Mouse (Mus musculus): ENCODE data around the gene Areg. TPM values are rescaled to one million over a fixed set of nuclear protein-coding genes. Genes with fewer than 3 reads are reported as not detected.

Areg gene
- polyA plus RNA-seq (2012; rRNA removed), result 0.10 and 0.11 TPM in 2 replicates

DNA sequence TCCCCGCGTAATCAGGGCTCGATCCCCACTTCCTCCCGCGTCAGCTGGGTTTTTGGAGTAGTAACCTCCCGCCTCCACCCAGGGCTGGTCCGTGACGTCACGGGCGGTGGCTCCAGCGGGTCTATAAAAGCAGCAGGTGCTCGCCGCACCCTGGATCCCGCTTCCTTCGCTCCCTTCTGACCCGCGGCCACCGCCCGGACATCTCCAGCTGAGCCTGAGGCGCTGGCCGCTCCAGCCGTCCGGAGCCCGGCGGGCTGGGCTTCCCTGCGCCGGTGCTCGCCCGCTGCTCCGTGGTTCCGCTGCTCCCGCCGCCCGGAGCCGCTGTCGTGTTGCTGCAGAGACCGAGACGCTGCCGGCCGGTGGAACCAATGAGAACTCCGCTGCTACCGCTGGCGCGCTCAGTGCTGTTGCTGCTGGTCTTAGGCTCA, at the start of gene Areg:
Areg (plus strand) TSS at position 154 of the 428 bp plus-strand sequence.
- no peak within 1 kb of the TSS for H3K27ac ChIP-seq (ENCODE audit: insufficient read depth, low read length)
- no peak for TF ChIP-seq POLR2A (IDR thresholded peaks at IDR 0.05; ENCODE audit: extremely low read depth, insufficient read depth, low read length)
- no peak for TF ChIP-seq CTCF (IDR thresholded peaks at IDR 0.05; ENCODE audit: extremely low read depth, insufficient read depth, low read length)

DNA sequence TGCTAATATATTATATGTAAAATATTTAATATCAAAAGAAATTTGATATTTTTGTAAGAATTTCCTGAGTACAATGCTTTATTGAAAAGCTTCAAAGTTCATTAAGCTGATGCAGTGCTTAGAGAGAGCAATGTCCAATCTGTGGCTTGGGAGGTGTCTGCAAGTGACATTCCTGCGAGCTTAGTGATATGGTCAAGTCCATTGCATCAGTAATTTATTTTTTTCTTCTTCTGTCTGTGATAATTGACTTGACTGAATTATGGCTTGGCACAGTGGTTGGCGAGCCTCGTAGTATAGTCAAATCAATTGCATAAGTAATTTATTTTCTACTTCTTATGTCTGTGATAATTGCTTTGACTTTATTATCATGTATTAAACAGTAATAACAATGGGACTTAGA, 49.1 kb upstream of the Areg start:
- Histone ChIP-seq H3K27ac (ENCODE audit: insufficient read depth, low read length) (no peak overlapping the region), H3K4me3 (ENCODE audit: insufficient read depth, low read length) (no peak overlapping the region), H3K4me1 (ENCODE audit: control insufficient read depth, insufficient read depth, low read length) (no peaks in the 10 kb centered on the region)
- TF ChIP-seq CTCF (IDR thresholded peaks at IDR 0.05; ENCODE audit: extremely low read depth, insufficient read depth, low read length) (no peak), POLR2A (IDR thresholded peaks at IDR 0.05; ENCODE audit: extremely low read depth, insufficient read depth, low read length) (no peak)

More for the DNA sequence above, at the start of gene Areg:
- Histone ChIP-seq H3K4me1 (ENCODE audit: control insufficient read depth, insufficient read depth, low read length) (no peaks in the 10 kb centered on the region), H3K4me3 (ENCODE audit: insufficient read depth, low read length) (peak within 1 kb of the TSS; percentile 41)

DNA sequence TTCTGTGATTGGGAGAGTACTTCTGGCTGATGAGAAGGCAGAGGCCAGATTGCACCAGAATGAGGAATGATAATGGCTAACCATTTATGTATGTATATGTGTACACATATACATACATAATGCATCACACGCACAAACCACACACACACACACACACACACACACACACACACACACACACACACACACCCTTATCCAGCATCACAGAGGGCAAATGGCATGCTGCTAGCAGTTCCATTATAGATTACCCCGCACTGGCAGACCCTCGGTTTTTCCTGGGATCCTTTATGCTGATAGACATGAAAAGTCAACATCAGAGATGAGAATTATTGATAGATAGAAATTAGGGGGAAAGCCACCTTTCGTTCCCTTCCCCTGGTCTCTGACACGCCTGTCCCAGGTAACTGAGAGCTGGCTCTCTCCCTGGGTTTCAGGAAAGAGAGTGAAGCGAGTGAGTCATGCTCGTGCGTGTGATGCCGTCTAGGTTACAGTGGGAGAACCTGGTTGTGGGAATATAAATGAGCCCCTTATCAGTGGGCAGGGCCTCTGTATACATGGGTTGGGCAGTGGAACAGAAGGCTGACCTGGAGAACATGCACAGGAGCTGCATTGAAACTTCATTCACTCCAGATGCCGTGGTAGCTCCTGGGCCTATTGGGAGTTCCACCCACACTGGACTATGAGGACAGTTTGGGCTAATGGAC, 41.3 kb upstream of the Areg start:
- TF ChIP-seq CTCF (IDR thresholded peaks at IDR 0.05; ENCODE audit: extremely low read depth, insufficient read depth, low read length) (no peak), POLR2A (IDR thresholded peaks at IDR 0.05; ENCODE audit: extremely low read depth, insufficient read depth, low read length) (no peak)
- Histone ChIP-seq H3K4me3 (ENCODE audit: insufficient read depth, low read length) (no peak overlapping the region), H3K27ac (ENCODE audit: insufficient read depth, low read length) (no peak overlapping the region), H3K4me1 (ENCODE audit: control insufficient read depth, insufficient read depth, low read length) (no peaks in the 10 kb centered on the region)

DNA sequence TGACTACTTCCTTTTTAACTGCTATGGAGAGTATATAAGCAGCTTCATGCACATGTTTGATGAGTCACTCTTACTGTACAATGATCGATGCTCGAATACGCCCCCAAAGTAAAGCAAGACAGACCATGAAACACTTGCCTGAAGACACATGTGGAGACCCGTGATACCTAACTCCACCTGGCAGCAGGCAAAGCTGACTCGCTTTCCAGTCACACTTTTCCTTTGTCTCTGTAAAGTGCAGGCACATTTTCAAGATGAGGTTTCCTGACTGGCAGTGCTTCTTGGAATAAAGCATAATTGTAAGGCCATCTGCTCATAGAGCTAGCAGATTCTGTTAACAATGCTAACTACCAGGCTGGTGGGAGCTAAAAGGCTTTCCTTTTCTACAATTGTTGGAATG, 37.7 kb upstream of the Areg start:
- TF ChIP-seq POLR2A (IDR thresholded peaks at IDR 0.05; ENCODE audit: extremely low read depth, insufficient read depth, low read length) (no peak), CTCF (IDR thresholded peaks at IDR 0.05; ENCODE audit: extremely low read depth, insufficient read depth, low read length) (no peak)
- H3K4me1 ChIP-seq (ENCODE audit: control insufficient read depth, insufficient read depth, low read length), result no peaks in the 10 kb centered on the region

DNA sequence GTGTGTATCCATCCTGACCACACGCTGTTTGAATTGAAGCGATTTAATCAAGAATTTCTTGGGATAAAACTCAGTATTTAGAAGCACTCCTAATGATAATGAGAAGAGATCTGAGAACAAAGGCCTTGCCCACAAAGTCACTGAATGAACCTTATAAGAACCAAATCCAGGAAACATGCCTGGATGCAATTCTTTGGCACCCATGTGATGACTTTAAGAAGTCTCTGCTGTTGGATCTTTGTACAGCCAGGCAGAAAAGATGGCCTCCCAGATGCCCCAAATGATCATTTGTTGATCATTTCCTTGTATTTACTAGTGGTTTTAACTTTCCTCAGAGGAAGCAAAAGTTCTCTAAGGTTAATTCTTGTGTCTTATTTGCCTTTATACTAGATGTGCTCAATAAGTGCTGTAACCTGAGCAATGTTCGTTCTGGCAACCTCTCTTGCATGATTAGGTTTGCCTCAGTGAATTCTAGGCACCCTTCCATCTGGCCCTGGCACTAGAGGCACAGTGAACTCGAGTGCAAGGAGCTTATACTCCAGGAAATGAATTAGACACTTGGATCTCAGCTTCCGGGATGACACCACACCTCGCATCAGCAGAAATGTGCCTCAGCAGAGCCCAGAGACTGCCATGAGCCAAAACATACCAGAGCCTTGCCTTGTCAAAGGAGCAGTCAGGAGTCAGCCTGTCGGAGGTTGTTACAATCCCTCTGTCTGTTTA, 35.3 kb upstream of the Areg start:
- TF ChIP-seq POLR2A (IDR thresholded peaks at IDR 0.05; ENCODE audit: extremely low read depth, insufficient read depth, low read length) (no peak), CTCF (IDR thresholded peaks at IDR 0.05; ENCODE audit: extremely low read depth, insufficient read depth, low read length) (no peak)
- H3K4me1 ChIP-seq (ENCODE audit: control insufficient read depth, insufficient read depth, low read length), result no peaks in the 10 kb centered on the region
- H3K4me3 ChIP-seq (ENCODE audit: insufficient read depth, low read length), result no peak overlapping the region
- no peak overlapping the region for H3K27ac ChIP-seq (ENCODE audit: insufficient read depth, low read length)

More for the DNA sequence above, 37.7 kb upstream of the Areg start:
- Histone ChIP-seq H3K27ac (ENCODE audit: insufficient read depth, low read length) (no peak overlapping the region), H3K4me3 (ENCODE audit: insufficient read depth, low read length) (no peak overlapping the region)

DNA sequence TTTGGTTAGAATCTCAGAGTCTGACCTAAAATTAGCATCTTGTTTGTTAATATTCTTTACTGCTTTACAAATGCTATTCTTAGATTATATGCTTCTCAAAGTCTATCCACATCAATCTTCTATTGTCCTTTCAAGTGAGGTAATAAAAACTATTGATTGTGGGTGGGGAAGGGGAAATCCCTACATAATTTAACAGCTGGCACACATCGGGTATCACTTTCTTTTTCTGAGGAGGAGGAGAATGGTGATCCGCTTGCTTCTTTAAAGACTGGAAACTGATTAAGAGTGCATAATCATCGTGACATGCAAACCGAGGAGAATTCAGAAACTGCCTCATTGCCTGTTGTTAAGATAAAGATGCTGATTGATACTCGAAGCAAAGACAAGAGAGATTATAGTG, 33.2 kb upstream of the Areg start:
- no peak for TF ChIP-seq CTCF (IDR thresholded peaks at IDR 0.05; ENCODE audit: extremely low read depth, insufficient read depth, low read length)
- no peak for TF ChIP-seq POLR2A (IDR thresholded peaks at IDR 0.05; ENCODE audit: extremely low read depth, insufficient read depth, low read length)
- H3K27ac ChIP-seq (ENCODE audit: insufficient read depth, low read length), result no peak overlapping the region
- no peaks in the 10 kb centered on the region for H3K4me1 ChIP-seq (ENCODE audit: control insufficient read depth, insufficient read depth, low read length)
- no peak overlapping the region for H3K4me3 ChIP-seq (ENCODE audit: insufficient read depth, low read length)

DNA sequence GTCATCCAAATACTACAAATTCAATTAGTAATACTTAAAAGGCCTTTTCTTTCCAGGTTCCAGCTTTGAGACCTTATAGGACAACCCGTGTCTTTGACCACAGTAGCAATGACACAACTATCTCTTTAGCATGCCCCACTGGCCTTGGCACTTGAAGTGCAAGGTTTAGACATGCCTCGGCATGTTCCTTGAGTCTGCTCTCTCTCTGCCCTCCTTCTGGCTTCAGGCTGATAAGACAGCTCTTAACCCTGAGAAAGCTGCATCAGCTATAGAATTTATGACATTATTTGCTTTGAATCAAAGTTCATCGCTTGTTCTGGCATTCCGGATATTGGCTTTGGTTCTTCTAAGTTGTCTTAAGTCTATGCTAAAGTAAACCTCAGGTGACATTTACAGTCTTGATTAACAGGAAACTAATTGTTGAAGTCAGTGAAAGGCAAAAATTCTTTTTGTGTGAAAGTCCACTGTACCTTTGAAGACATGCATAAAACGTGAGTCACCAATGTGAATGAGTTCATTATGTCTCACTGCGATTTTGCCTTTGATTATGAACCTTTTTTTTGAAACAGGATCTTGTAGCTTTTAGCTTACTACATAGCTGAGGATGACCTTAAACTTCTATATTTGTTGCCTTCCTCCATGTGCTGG, 29.3 kb upstream of the Areg start:
- H3K4me1 ChIP-seq (ENCODE audit: control insufficient read depth, insufficient read depth, low read length), result no peaks in the 10 kb centered on the region

DNA sequence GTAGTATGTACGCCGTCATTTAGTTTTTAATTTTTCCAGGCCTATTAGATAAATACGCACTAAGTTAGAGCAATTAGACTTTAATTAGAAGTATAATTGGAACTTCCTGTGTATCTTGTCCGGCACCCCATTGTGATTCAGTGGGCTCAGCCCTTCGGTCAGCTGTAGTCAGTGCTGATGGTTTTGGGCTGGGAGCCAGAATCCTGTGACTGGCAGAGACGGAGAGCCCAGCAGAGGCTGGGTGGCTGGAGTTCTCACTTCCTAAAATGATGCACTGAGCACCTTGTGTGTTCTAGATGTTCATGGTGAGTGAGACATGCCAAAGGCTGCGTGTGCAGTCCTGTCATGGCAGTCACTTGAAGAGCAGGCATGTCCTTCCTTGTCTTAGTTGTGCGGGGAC, 28.4 kb upstream of the Areg start:
- H3K27ac ChIP-seq (ENCODE audit: insufficient read depth, low read length), result no peak overlapping the region
- no peak overlapping the region for H3K4me3 ChIP-seq (ENCODE audit: insufficient read depth, low read length)
- TF ChIP-seq POLR2A (IDR thresholded peaks at IDR 0.05; ENCODE audit: extremely low read depth, insufficient read depth, low read length) (no peak), CTCF (IDR thresholded peaks at IDR 0.05; ENCODE audit: extremely low read depth, insufficient read depth, low read length) (no peak)
- no peaks in the 10 kb centered on the region for H3K4me1 ChIP-seq (ENCODE audit: control insufficient read depth, insufficient read depth, low read length)

More for the DNA sequence above, 29.3 kb upstream of the Areg start:
- Histone ChIP-seq H3K4me3 (ENCODE audit: insufficient read depth, low read length) (no peak overlapping the region), H3K27ac (ENCODE audit: insufficient read depth, low read length) (no peak overlapping the region)
- TF ChIP-seq CTCF (IDR thresholded peaks at IDR 0.05; ENCODE audit: extremely low read depth, insufficient read depth, low read length) (no peak), POLR2A (IDR thresholded peaks at IDR 0.05; ENCODE audit: extremely low read depth, insufficient read depth, low read length) (no peak)

DNA sequence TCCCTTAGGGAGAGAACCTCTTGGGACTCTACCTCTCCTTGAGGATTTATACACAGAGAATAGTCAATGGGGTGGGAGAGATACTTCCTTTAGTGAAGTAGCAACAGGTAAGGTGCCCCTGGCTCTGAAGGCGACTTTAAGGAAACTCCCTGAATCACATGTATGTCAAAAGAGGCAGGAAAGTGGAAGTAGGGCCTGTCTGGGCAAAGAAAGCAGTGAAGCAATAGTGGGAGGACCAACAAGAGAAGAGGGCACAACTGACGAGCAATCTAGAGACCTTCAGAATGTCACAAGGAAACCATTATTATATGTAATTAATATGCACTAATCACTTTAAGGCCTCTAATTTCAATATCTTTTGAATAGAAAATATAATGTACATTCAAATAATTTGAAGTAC, 25.4 kb upstream of the Areg start:
- no peak overlapping the region for H3K27ac ChIP-seq (ENCODE audit: insufficient read depth, low read length)
- TF ChIP-seq CTCF (IDR thresholded peaks at IDR 0.05; ENCODE audit: extremely low read depth, insufficient read depth, low read length), result no peak
- H3K4me3 ChIP-seq (ENCODE audit: insufficient read depth, low read length), result no peak overlapping the region
- H3K4me1 ChIP-seq (ENCODE audit: control insufficient read depth, insufficient read depth, low read length), result no peaks in the 10 kb centered on the region

All from cortical plate, adult 2 months (tissue).